Mouse (Mus musculus) ovary, adult 18-20 months (tissue): ENCODE data around the gene Fam98b.
A peak's percentile ranks its signal among the peaks of the same experiment; 100 is the strongest.

Experiments used
- DNase-seq: peaks from one replicate; pipeline ENCODE4 v3.0.0; 2022; ENCODE audit warnings: low spot score, mixed read lengths

Fam98b gene

DNA sequence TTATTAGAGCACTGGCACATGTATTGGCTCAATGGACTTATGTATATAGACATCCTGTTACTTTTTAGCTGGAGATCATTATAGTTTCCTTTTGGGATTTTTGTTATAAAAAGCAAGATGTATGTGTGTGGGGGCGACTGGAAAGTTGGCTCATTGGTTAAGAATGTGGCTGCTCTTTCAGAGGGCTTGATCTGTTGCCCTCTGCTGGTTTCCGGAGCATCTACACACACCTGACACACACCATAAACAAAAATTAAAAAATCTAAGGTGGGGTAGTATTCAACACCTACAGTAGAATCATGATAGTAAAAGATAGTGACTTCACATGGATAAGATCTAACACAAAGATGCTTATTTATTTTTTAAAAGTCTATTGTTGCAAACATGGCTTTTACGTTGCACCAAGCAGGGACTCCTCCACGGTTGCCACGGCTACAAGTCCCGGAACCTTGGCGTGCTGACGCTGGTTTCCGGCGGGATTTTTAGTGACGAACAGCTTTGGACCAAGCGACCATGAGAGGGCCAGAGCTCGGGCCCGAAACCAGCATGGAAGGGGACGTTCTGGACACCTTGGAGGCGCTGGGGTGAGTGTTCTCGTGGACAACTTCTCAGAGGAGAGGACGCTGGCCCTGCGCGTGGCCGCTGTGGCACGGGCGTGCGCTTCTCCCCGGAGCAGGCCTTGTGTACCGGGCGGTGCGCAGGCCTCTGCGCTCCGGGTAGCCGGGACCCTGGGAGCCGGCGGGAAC lies at the start of gene Fam98b:
Gene Fam98b (plus strand): TSS at position 485 of the 746 bp plus-strand sequence.
- peak; percentile 69 for DNase-seq

DNA sequence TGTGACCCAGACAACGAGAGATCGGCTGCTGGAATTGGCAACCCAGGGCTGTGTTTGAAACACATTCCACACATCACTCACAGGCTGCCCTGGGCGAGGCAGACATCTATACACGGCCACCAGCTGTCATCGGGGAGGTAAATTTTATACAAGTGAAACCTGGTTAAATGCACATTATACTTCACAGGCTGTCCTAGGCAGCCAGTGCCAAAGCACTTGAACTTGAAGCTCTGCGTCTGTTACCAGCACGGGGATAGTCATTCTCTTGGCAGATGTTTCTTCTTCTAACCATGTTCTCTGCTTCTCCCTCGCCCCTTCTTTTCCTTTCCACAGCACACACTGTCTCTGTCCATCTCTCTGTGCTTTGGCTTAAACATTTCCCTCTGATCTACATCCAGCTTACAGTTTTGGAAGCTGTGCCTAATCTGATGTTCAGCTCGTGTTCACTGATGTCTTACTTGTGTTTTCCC lies 48.6 kb upstream of the Fam98b start:
- no peak for DNase-seq

DNA sequence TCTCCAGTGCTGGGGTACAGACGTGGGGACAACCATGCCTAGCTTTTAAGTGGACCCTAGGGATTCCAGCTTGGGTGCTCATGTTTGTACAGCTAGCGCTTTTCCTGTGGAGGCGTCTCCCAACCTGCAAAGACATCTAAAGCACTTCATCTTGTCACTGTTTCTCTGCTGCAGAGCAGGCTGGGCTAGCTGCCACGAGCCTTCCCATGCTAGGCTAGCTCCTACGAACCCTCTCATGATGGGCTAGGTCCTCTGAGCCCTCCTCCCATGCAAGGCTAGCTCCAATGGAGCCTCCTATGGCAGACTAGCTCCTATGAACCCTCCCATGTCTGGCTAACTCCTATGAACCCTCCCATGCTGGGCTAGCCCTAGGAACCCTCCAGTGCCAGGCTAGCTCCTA lies 46.2 kb upstream of the Fam98b start:
- no peak for DNase-seq

DNA sequence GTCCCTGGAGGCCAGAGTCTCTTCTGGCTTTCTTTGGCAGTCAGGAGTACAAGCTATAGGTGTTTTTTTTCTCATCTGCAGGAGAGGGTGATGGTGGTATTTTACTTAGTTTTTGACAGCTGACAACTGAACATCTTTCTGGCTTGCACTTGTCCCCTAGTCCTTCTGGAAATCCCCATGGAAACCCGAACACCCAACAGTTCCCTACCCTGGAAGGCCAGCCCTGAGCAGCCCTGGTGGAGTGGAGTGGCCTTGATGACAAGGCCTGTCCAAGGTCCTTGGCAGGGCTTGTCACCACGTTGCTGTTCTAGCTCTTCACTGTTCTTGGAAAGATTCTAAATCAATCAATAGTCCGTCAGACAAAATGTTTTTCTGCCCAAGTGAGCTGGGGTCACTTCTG lies 45.0 kb upstream of the Fam98b start:
- peak; percentile 47 for DNase-seq

DNA sequence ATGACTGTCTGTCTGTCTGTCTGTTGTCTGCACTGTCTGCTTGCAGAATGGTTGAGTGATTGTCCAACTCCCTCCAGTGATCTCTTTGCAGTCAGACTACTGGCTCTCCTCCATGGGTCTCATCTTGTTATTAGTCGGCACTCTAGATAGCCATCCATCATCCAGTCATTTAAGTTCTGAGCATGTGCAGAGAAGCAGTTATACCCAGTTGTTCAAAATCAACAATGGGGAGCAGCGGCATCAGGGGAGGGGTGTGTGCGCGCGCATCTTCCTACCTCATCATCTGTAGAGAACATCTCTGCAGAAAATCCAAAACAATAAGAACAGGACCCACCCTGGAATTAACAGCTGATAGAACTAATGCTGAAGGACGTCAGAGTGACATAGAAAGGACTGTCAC lies 44.5 kb upstream of the Fam98b start:
- DNase-seq: no peak

DNA sequence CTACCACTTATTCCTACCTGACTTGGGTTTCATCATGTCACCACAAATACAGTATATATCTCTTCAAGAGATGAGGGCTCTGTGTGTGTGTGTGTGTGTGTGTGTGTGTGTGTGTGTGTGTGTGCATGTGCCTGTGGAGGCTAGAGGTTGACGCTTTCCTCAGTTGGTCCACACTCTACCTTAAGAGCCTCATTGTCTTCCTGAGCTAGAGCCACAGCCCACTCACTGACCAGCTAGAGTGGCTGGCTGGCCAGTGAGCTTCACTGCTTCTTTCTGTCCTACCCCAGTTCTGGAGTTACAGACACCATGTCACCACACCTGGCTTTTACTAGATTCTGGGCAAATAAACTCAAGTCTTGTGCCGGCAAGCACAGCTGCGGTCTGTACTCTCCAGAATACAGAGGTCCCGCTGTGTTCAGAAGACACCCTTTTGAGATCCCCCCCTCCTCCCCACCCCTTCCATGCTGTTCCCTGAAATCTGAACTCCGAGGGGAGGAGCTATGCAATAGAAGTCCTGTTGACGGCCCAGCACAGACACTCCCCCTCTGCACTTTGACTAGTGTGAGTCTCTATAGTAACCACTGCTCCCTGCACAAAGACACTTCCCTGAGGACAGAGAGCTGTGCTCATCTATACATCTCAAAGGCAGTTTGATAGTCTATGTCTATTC lies 39.0 kb upstream of the Fam98b start:
- DNase-seq: peak; percentile 36

DNA sequence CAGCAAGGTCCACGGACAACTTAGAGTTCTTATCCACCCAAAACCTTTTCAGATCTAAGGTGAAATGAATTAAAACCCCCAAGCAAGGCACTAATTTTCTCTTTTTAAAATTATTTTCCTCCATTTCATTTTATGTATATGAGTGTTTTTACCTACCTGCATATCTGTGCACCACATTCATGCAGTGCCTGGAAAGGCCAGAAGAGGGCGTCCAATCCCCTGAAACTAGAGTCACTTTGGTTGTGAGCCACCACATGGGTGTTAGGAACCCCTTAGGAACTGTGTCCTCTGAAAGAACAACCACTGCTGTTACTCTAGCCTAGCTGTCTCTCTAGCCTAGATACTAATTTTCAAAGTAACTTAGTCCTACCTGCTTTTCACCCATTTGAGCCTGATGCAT lies 33.4 kb upstream of the Fam98b start:
- no peak for DNase-seq

DNA sequence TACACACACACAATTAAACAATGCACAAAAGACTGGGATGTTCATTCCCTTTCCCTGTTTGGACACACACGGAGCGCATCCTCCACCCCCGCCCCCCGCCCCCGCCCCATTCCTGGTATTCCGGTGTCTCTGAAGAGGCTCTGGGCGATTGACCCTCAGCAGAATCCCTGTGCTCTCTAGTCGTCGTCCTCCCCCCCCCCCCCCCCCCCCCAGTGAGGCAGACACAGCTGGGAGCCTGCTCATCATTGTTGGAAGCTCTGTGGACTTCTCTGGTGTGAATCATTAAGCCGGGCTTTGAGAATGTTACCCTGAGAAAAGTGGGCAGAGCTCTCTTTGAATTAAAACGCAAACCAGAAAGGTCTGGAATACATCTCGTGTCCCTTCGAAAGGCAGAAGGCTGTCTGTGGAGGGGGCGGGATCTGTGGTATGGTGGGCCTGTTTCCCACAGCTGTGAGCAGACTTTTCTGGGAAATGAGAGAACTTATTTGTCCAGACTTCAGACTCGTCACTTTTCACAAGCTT lies 31.8 kb upstream of the Fam98b start:
- DNase-seq: no peak

DNA sequence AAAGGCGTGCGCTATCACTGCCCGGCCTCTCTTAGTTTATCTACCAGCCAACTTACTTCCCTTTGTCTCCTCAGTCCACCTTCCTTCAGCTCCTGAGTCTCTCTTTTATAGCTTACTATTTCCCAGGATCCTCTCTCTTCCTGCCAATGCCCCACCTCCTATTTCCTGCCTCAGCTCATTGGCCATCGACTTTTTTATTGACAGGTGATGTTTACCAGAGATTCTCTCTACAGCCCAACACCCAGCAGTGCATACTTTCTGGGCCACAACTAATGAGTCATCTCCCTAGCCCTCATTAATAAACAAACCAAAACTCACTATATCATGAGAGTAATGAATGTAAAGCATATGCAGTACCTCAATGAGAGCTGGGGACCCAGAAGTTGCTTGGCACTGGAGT lies 30.0 kb upstream of the Fam98b start:
- no peak for DNase-seq

DNA sequence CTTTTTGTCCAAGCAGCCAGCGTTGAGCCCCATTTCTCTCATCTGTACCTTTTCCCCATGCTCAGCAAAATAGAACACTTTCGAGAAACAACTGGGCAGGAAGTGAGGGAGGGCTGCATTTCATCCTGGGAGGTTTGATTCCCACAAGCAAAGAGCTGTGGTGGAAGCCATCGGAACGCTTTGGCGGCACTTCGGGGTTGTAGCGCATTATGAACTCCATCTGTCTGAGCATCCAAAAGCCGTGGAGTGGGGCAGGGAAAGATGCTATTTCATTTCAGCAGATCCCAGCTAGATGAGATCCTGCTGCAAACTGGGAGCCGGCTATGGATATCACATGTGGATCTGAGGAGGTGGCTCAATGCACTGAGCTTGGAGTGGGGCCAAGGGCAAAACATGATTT lies 26.9 kb upstream of the Fam98b start:
- no peak for DNase-seq

DNA sequence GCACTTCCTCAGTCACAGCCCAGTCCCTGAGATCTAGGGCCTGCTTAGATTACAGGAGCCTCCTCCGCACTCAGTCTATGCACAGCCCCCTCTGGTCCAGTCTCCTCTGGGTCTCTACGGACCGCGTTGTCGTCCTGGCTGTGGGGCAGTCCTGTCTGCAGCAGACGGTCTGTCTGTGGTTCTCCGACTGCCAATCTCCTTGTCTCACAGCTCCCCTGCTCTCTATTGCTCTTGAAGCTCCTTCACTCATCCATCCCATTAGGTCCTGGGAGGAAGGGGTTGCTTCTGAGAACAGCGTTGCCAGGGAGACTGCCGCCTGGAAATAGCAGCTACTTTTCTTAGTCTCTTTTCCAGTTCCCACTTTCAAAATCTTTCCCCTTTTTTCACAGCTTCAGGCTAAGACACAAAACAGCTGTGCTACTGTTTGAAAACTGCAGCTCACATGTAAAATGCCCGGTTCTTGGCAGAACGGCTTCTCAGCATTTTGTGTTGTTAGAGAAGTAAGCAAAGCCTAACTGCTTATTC lies 20.9 kb upstream of the Fam98b start:
- no peak for DNase-seq

DNA sequence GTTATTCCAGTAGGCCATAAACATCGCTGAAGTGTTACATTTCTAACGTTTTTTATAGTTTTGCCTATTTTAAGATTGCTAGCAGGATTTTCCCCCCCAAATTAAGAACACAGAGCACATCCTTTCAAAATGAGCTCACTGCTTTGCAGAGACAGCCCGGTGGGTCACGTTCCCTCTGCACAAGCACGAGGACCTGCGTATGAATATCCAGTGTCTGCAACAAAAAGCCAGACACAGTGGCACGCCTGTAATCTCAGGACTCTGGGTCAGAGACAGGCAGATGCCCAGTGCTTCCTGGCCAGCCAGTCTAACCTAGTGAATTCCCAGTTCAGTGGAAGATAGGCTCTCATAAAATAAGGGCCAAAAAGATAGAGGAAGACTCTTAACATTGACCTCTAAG lies 19.3 kb upstream of the Fam98b start:
- no peak for DNase-seq

DNA sequence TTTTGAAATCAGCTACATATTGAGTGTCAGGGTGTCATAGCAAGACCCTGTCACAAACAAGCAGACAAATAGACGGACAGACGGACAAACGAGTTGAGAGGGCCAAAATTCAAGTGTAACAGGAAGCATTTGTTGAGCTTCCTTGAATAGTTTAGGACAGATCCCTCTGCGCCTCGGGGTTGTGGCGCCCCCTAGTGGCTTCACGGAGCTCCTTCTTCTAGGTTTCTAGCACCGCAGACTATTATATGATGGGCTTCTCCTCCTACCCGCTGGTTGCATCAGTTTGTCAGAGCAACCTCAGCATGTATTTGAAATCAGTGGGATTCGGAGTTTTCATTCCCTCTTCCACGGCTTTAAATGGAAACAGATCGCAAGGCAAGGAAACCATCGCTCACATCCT lies 18.3 kb upstream of the Fam98b start:
- peak; percentile 37 for DNase-seq

DNA sequence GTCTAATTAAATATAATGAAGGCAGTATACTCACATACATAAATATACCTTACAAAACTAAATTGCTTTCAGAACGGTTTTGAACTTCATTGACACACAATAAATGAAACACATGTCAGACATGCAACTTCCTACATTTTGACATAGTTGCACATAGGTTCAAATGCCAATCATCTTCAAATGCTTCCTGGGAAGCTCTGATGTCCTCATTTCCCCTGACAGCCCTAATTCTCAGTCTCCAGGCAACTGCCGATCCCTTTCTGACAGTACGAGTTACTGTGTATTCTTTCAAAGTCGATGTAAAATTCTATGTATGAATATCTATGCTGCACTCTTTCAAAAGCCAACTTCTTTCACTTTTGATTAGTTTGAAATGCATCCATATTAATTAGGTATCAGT lies 7.6 kb upstream of the Fam98b start:
- no peak for DNase-seq

DNA sequence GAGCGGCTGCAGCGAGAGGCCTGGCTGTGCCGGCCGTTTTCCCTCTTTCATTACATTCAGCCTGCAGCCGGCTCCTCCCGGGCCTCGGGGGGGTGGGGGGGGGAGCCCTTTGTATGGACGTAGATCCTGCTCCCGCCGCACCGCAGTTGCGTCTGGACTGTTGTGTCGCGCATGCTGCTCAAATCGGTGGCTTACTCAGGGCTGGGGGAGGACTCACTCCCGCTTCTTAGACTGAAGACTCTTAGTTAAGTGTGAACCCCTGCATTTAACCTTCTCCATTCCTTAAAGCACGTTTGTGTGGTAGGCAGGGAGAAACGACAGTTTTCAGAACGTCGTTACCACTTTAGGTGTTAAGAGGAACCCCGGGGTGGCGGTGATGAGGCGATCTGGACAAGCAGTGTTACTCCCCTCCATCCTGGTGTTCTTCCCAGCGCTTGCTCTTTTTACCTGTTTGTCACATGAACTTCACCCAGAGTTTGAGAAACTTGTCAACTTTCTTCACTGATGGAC lies 517 bp downstream of the Fam98b start:
- DNase-seq: no peak

DNA sequence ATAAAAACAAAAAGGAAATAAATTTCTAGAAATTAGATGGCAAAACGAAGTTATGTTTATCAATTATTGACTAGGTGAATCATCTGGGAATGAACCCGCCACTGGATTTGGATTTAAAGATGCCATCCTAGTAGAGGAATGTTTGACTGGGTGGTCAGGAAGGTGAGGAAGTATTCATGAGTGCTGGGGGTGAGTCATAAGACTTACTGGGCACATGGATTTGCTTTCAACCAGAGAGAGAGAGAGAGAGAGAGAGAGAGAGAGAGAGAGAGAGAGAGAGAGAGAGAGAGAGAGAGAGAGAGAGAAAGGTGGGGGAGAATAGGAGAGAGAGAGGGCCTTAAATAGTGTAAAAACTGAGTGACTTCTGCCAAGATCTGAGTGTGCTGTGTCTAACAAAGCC lies 5.9 kb downstream of the Fam98b start:
- DNase-seq: no peak

DNA sequence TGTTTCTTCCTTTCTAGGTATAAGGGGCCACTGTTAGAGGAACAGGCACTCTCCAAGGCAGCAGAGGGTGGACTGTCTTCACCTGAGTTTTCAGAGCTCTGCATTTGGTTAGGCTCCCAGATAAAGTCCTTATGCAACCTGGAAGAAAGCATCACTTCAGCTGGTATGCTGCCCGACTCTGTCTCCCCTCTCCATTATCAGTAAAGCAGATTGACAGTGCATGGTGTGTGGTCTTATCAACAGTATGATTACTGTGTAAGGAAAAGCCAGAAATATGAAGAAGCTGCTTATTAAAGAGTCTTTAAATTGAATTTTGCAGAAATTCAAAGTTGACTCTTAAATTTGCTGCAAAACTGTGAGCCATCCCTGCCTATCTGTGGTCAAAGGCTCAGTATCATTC lies 8.1 kb downstream of the Fam98b start:
- no peak for DNase-seq

DNA sequence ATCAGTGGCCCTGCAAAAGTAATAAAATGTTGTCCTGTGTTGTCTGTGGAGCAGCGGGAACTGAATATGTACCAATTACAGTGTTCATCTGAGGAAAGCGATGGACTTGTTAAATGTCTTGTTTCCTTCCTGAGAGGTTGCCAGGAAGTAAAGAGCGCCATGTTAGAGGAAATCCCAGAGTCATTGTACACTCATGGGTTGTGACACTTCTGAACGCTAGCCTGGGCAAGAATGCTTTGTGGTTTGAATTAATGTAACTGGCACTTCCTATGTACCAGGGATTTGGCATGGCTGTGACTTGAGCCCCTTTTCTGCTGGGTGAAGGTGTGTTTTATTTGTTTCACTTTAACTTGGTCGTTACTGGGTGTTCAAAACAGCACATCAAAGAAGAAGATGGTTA lies 12.6 kb downstream of the Fam98b start:
- DNase-seq: no peak

DNA sequence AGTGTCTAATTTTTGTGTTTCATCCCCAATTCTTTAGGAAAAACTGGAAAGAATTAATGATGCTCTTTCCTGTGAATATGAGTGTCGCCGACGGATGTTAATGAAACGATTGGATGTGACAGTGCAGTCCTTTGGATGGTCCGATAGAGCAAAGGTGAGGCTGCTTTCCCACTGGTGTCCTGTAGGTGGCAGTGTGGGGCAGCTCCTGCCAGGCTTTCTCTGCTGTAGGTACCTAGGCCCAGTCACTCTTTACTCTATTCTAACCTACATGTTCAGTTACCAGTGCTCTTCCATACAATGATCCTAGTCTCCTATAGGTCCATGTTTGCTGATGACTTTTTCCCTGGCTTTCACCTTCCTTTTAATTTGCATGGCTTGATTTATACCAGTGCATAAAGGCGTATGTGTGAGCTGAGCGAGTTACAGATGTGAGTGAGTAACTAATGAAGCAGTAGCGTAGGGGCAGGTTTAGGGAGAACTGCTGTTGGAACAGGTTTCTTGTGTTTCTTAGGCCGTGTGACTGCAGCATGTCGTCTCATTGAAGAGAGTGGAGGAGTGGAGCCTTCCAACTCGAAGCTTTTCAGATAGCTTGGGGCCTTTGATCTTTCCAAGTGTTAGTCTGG lies 14.4 kb downstream of the Fam98b start:
- no peak for DNase-seq

DNA sequence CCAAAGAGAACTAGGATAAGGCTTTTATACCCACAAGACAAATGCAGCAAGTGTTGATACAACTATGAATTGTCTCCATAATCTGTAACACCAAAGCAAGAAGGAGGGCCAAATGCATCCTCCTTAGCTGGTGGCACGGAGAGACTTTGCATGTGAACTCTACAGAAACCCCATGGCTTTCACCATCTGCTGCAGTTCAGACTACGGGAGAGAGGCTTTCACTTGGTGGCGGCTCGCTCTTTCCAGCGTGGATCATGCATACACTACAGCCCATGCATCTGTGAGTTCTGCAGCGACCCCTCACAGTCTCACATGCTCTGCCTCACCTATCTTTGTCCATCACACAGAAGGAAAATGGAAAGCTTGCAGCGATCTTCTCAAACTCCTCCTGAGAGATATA lies 38.8 kb downstream of the Fam98b start:
- DNase-seq: no peak

DNA sequence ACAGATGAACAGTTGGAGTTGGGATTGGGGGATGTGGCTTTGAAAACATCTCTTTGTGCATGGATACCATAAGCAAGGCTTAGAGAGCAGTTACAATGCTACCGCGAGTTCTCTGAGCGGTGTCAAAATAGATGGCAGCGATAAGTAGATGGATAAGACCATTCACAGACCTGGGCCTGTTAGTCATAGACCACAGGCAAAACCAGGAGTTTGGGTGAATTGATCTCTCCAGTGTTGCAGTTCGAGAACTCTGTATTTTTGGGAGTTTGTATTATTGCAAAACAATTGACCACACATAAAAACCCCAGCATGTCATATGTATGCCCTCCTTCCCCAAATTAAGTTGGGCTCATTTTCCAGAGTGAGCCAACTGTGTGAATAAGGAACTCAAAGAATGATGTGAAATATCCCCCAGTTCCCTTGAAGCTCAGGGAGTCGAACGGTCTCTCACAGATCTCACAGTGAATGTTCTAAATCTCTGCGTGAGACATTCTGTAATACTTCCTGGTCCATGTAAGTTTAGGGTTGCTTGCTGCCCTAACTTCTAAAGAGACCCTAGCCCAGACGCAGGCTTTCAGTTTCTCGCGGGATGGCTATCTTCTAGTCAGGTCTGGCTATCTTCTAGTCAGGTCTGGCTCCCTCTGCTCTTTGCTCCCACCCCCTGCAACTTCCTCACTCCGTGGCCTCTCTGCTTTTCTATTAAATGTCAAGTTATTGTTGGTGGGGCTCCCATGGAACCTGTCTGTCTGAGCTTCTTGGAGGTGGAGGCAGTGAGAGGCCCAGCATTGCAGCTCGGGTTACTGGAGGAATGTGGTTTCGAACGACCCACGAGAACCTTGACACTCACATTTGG lies 50.3 kb downstream of the Fam98b start:
- no peak for DNase-seq
